Mouse (Mus musculus): Measurements from ENCODE around the gene Olfr60.

DNA sequence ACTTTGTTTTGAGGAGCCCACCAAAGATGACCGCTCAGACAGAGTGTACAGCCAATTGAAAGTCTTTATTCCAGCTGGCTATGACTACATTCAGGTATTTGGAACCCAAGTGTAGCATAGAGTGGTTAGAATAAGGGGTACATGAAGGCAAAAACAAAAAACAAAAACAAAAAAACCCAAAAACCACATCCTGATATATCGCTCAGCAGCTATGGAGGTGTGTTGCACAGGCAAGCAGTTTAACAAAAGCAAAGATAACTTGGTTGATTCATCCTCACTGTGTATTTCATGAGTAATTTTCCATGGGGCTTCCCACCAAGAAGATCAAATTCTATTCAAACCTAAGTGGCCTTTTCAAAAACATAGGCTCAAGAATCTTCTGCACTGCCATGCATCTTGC, 15.4 kb upstream of the Olfr60 start:
- TF ChIP-seq TAL1 (IDR thresholded peaks at IDR 0.05; ENCODE audit: low read length) (no peak), GATA1 (IDR thresholded peaks at IDR 0.05; ENCODE audit: low read length) (no peak)
